9 mouse cellular contexts compared by ENCODE assay signal in genomic region chr2:84956274-84956673, GRCm38 (mm10). TPM values are rescaled to one million over a fixed set of nuclear protein-coding genes. Genes with fewer than 3 reads are reported as not detected.
DNase-seq lines count a peak whose midpoint lies in the region; ATAC-seq and TF ChIP-seq lines count a peak whose summit lies in the region.
"Had no signal": no experiment of that assay in that cellular context is flagged by ENCODE, and none has a peak within 500 bp of the region (broad histone marks: within the 10 kb centered on the region; RNA-seq: fewer than 3 reads in every experiment).

No protein-coding gene starts in this region.

- no peaks in the 10 kb centered on the region for H3K9me3 ChIP-seq in forebrain, embryonic 10.5 days
- no peaks in the 10 kb centered on the region for H3K9me3 ChIP-seq in forebrain, embryonic 15.5 days

- TF ChIP-seq CTCF in cortical plate, adult 2 months (IDR thresholded peaks at IDR 0.05; ENCODE audit: extremely low read depth, insufficient read depth, low read length) = peak; percentile 65
- TF ChIP-seq CTCF in small intestine, adult 2 months (IDR thresholded peaks at IDR 0.05; ENCODE audit: extremely low read depth, insufficient read length, insufficient replicate concordance, low read depth, low read length) = peak; percentile 98

- 58% methylated on average over 5 of the region's 5 CpGs for WGBS in forebrain, embryonic 10.5 days
- WGBS in forebrain, embryonic 15.5 days = 65% methylated on average over 5 of the region's 5 CpGs
- WGBS in small intestine, adult 2 months = 56% methylated on average over 5 of the region's 5 CpGs

- no peak for ATAC-seq in forebrain, embryonic 15.5 days (replicated peaks)
- ATAC-seq in hematopoietic stem cell, adult 5-6 weeks (replicated peaks in 1 of 2; ENCODE audit: insufficient read depth in 1 of 2, low FRiP score in 2 of 2, low TSS enrichment in 1 of 2, low read depth in 1 of 2, poor library complexity in 2 of 2, severe bottlenecking in 2 of 2) = peak; percentile 89 to 92

- peaks cover 21% of the 10 kb centered on the region for H3K36me3 ChIP-seq in forebrain, embryonic 10.5 days (replicated peaks)
- H3K36me3 ChIP-seq in forebrain, embryonic 15.5 days = no peaks in the 10 kb centered on the region
- no peaks in the 10 kb centered on the region for H3K36me3 ChIP-seq in small intestine, adult 2 months (ENCODE audit: control insufficient read depth, insufficient read depth, low read length)

- H3K4me2 ChIP-seq in forebrain, embryonic 15.5 days (replicated peaks) = no peak overlapping the region

- no peak overlapping the region for H3K4me3 ChIP-seq in forebrain, embryonic 10.5 days
- H3K4me3 ChIP-seq in forebrain, embryonic 15.5 days = no peak overlapping the region
- H3K4me3 ChIP-seq in cortical plate, adult 2 months (ENCODE audit: insufficient read depth, low read length) = no peak overlapping the region
- no peak overlapping the region for H3K4me3 ChIP-seq in small intestine, adult 2 months (ENCODE audit: low read depth, low read length)

- TF ChIP-seq POLR2A in cortical plate, adult 2 months (IDR thresholded peaks at IDR 0.05; ENCODE audit: extremely low read depth, insufficient read depth, low read length) = no peak
- no peak for TF ChIP-seq POLR2A in small intestine, adult 2 months (IDR thresholded peaks at IDR 0.05; ENCODE audit: low read depth, low read length)

- H3K27ac ChIP-seq in forebrain, embryonic 10.5 days = no peak overlapping the region
- H3K27ac ChIP-seq in forebrain, embryonic 15.5 days (replicated peaks) = no peak overlapping the region
- no peak overlapping the region for H3K27ac ChIP-seq in cortical plate, adult 2 months (ENCODE audit: insufficient read depth, low read length)
- no peak overlapping the region for H3K27ac ChIP-seq in small intestine, adult 2 months (ENCODE audit: insufficient read depth, low read depth, low read length)

- H3K27me3 ChIP-seq in forebrain, embryonic 10.5 days (ENCODE audit: poor library complexity, severe bottlenecking) = no peaks in the 10 kb centered on the region
- H3K27me3 ChIP-seq in forebrain, embryonic 15.5 days = no peaks in the 10 kb centered on the region
- no peaks in the 10 kb centered on the region for H3K27me3 ChIP-seq in small intestine, adult 2 months (ENCODE audit: control insufficient read depth, insufficient read depth, low read length)

- no peaks in the 10 kb centered on the region for H3K4me1 ChIP-seq in forebrain, embryonic 10.5 days
- H3K4me1 ChIP-seq in forebrain, embryonic 15.5 days = no peaks in the 10 kb centered on the region
- no peaks in the 10 kb centered on the region for H3K4me1 ChIP-seq in cortical plate, adult 2 months (ENCODE audit: control insufficient read depth, insufficient read depth, low read length)
- H3K4me1 ChIP-seq in small intestine, adult 2 months (ENCODE audit: control insufficient read depth, insufficient read depth, insufficient read length, low read length) = no peaks in the 10 kb centered on the region

- H3K9ac ChIP-seq in forebrain, embryonic 15.5 days (replicated peaks) = no peak overlapping the region

- peak; percentile 47 for DNase-seq in forebrain, embryonic 10.5 days (ENCODE audit: extremely low spot score, low spot score)
- DNase-seq in NIH3T3 (ENCODE audit: low read depth) = peak; percentile 84
- DNase-seq in layer of hippocampus, postnatal 25 days (ENCODE audit: extremely low spot score in 1 of 2, low spot score in 1 of 2) = peak; percentile 51 to 71
- peak; percentile 63 for DNase-seq in lung, postnatal 25 days (ENCODE audit: low spot score)

RNA-seq across cellular contexts. Expression of gene Slc43a3, which starts 19.9 kb away (rescaled TPM):
- polyA plus RNA-seq in forebrain, embryonic 10.5 days (2016; fragmentation: Nextera tagmentation; extraction: Ambion mirVana) = 20.8 and 23.7 TPM in 2 replicates
- polyA plus RNA-seq in forebrain, embryonic 15.5 days (2015; fragmentation: Nextera tagmentation; extraction: Ambion mirVana) = 3.8 and 4.2 TPM in 2 replicates
- 0.68 and 0.92 TPM in 2 replicates for polyA plus RNA-seq in cortical plate, adult 2 months (2012; rRNA removed)
- total RNA-seq in hematopoietic stem cell, adult 5-6 weeks (2017) = 58.4 and 73.4 TPM in 2 replicates
- under 1 TPM; 0.82 to 0.98 TPM for total RNA-seq in layer of hippocampus, postnatal 25 days (2021)
- polyA plus RNA-seq in small intestine, adult 2 months (2012; rRNA removed) = 14.4 and 31.1 TPM in 2 replicates

RNA-seq across cellular contexts. Expression of gene Prg2, which starts 24.0 kb away (rescaled TPM):
- not detected in 2 replicates for polyA plus RNA-seq in forebrain, embryonic 10.5 days (2016; fragmentation: Nextera tagmentation; extraction: Ambion mirVana)
- 0.31 TPM in 1 of 2 replicates, not detected in the other for polyA plus RNA-seq in forebrain, embryonic 15.5 days (2015; fragmentation: Nextera tagmentation; extraction: Ambion mirVana)
- 0.17 TPM in 1 of 2 replicates, not detected in the other for polyA plus RNA-seq in cortical plate, adult 2 months (2012; rRNA removed)
- 86.3 and 239 TPM in 2 replicates for total RNA-seq in hematopoietic stem cell, adult 5-6 weeks (2017)
- not detected for total RNA-seq in layer of hippocampus, postnatal 25 days (2021)
- polyA plus RNA-seq in small intestine, adult 2 months (2012; rRNA removed) = 0.49 and 1.1 TPM in 2 replicates
- total RNA-seq: layer of hippocampus, adult 8-10 months had no signal

RNA-seq across cellular contexts. Expression of gene Prg3, which starts 31.7 kb away (rescaled TPM):
- not detected in 2 replicates for polyA plus RNA-seq in forebrain, embryonic 10.5 days (2016; fragmentation: Nextera tagmentation; extraction: Ambion mirVana)
- not detected in 2 replicates for polyA plus RNA-seq in forebrain, embryonic 15.5 days (2015; fragmentation: Nextera tagmentation; extraction: Ambion mirVana)
- not detected in 2 replicates for polyA plus RNA-seq in cortical plate, adult 2 months (2012; rRNA removed)
- total RNA-seq in hematopoietic stem cell, adult 5-6 weeks (2017) = 3.0 and 8.4 TPM in 2 replicates
- not detected for total RNA-seq in layer of hippocampus, postnatal 25 days (2021)
- polyA plus RNA-seq in small intestine, adult 2 months (2012; rRNA removed) = not detected in 2 replicates
- total RNA-seq: layer of hippocampus, adult 8-10 months had no signal
